Mouse (Mus musculus) myocyte (in vitro differentiated cells): ENCODE data around the gene Fxyd6. TPM values are rescaled to one million over a fixed set of nuclear protein-coding genes. Genes with fewer than 3 reads are reported as not detected.

Source experiments
- H3K27me3 ChIP-seq: one replicate; pipeline ENCODE4 v1.6.1; 2011; ENCODE audit not compliant: control insufficient read depth, insufficient read depth, insufficient read length
- H3K36me3 ChIP-seq: one replicate; pipeline ENCODE4 v1.6.1; 2011; ENCODE audit not compliant: control insufficient read depth, insufficient read depth
- H3K4me2 ChIP-seq: one replicate; pipeline ENCODE4 v1.6.1; 2011; ENCODE audit warnings: low read depth, control low read depth
- H3K4me3 ChIP-seq: one replicate; pipeline ENCODE4 v1.5.1; 2011; ENCODE audit warnings: mild to moderate bottlenecking, control low read depth, moderate library complexity
- H3K79me2 ChIP-seq: one replicate; pipeline ENCODE4 v1.6.1; 2011; ENCODE audit not compliant: control insufficient read depth, insufficient read depth
- H3ac ChIP-seq: one replicate; pipeline ENCODE4 v1.6.1; 2011; ENCODE audit not compliant: control insufficient read depth, insufficient read length
- CEBPB ChIP-seq: IDR thresholded peaks from 2 replicates; pipeline ENCODE4 v1.6.1; 2011; ENCODE audit warnings: mild to moderate bottlenecking, moderate library complexity; ENCODE audit not compliant: poor library complexity, insufficient read depth, severe bottlenecking
- E2F4 ChIP-seq: IDR thresholded peaks from one replicate; pipeline ENCODE4 v1.6.1; 2011; ENCODE audit warnings: mild to moderate bottlenecking, control low read depth, moderate library complexity; ENCODE audit not compliant: insufficient read depth
- MAX ChIP-seq: IDR thresholded peaks from one replicate; pipeline ENCODE4 v1.6.1; 2011; ENCODE audit warnings: low read depth, mild to moderate bottlenecking, control low read depth
- MYOD1 ChIP-seq, 3 experiments: IDR thresholded peaks; one replicate each; pipeline ENCODE4 v1.6.1; 2011; ENCODE audit warnings: control low read depth in 2 of 3, low read depth in 2 of 3, mild to moderate bottlenecking in 2 of 3, moderate library complexity in 1 of 3; ENCODE audit not compliant: insufficient read length in 2 of 3, control insufficient read depth in 1 of 3
- MYOG ChIP-seq, 3 experiments: IDR thresholded peaks; one replicate each; pipeline ENCODE4 v1.6.1; 2011; ENCODE audit warnings: control low read depth in 2 of 3, low read depth in 2 of 3, mild to moderate bottlenecking in 2 of 3; ENCODE audit not compliant: insufficient read length in 2 of 3, control insufficient read depth in 1 of 3, insufficient read depth in 1 of 3
- POLR2A ChIP-seq: IDR thresholded peaks from one replicate; pipeline ENCODE4 v1.6.1; 2011; ENCODE audit warnings: low read depth, mild to moderate bottlenecking, control low read depth, moderate library complexity; ENCODE audit not compliant: insufficient read length
- POLR2AphosphoS2 ChIP-seq: IDR thresholded peaks from one replicate; pipeline ENCODE4 v1.6.1; 2011; ENCODE audit warnings: low read depth, control low read depth; ENCODE audit not compliant: insufficient read length
- REST ChIP-seq: IDR thresholded peaks from one replicate; pipeline ENCODE4 v1.6.1; 2011; ENCODE audit warnings: mild to moderate bottlenecking, control low read depth, moderate library complexity; ENCODE audit not compliant: insufficient read depth, insufficient read length
- SRF ChIP-seq: IDR thresholded peaks from one replicate; pipeline ENCODE4 v1.6.1; 2011; ENCODE audit warnings: low read depth; ENCODE audit not compliant: control insufficient read depth, insufficient read length
- TCF12 ChIP-seq: IDR thresholded peaks from one replicate; pipeline ENCODE4 v1.6.1; 2011; ENCODE audit warnings: mild to moderate bottlenecking, control low read depth; ENCODE audit not compliant: poor library complexity, insufficient read depth, severe bottlenecking
- TCF3 ChIP-seq: IDR thresholded peaks from one replicate; pipeline ENCODE4 v1.6.1; 2011; ENCODE audit warnings: low read depth, control low read depth; ENCODE audit not compliant: insufficient read length
- USF1 ChIP-seq: IDR thresholded peaks from one replicate; pipeline ENCODE4 v1.6.1; 2011; ENCODE audit warnings: low read depth, mild to moderate bottlenecking, control low read depth, moderate library complexity
- polyA plus RNA-seq: library from polyadenylated mRNA; unstranded; fragments of >200 nt; fragmentation: generic; extraction: Trizol; gene quantifications from one replicate; pipeline ENCODE4 v1.2.1, GENCODE M21; 2012; ENCODE audit warnings: missing spikeins

Gene Fxyd6
- polyA plus RNA-seq, 1 experiment: 0.73 TPM

DNA sequence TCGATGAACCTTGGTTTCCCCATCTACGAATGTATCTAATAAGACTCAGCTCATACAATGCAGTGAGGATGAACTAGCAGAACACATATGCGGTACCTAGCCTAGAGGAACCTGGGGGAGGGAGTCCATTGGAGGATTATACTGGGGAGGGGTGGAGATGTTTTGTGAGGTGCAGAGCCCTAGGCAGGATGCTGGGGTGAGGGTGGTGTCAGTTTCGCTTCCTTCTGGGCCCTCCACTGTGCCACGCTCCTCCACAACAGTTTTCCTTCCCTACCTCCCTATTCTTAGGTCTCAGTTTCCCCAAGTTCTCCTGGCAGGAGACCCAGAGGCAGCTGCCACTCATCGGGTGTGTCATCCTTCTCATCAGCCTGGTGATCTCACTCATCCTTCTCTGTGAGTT, 40.4 kb upstream of the Fxyd6 start:
- H3K79me2 ChIP-seq: no peaks in the 10 kb centered on the region
- TF ChIP-seq SRF (no peak), TCF12 (no peak), E2F4 (no peak), MYOD1 (IDR thresholded peaks at IDR 0.05; ENCODE audit: control insufficient read depth in 1 of 3, insufficient read length in 2 of 3, low read depth in 2 of 3) (no peak), CEBPB (no peak), USF1 (no peak)

DNA sequence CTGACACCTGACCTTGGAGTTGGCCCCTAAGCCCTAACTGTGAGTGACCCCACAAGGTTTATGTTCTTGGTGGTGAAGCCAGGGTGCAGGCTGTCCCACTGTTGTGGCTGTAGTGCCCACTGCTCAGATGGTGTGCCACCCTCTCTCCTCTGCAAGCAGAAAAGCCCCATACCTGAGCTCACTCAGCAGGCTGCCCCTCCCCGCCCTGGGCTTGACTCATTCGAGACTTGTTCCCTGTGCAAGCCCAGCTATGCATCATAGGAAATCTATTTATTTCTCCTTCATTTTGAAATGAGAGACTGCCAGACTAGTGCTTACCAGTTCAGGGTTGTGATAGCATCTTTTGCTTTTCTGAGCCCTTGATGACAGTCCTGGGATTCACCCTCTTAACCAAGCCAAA, 32.6 kb upstream of the Fxyd6 start:
- no peak overlapping the region for H3ac ChIP-seq
- no peak overlapping the region for H3K4me3 ChIP-seq
- TF ChIP-seq MYOD1 (IDR thresholded peaks at IDR 0.05; ENCODE audit: control insufficient read depth in 1 of 3, insufficient read length in 2 of 3, low read depth in 2 of 3): no peak
- TF ChIP-seq MYOG (IDR thresholded peaks at IDR 0.05; ENCODE audit: control insufficient read depth in 1 of 3, insufficient read depth in 1 of 3, insufficient read length in 2 of 3, low read depth in 2 of 3): no peak
- no peak for TF ChIP-seq SRF
- TF ChIP-seq POLR2AphosphoS2: no peak
- no peak for TF ChIP-seq CEBPB
- no peak for TF ChIP-seq POLR2A
- no peak for TF ChIP-seq REST
- TF ChIP-seq MAX: no peak
- TF ChIP-seq TCF12: no peak
- TF ChIP-seq TCF3: no peak
- no peak for TF ChIP-seq USF1
- TF ChIP-seq E2F4: no peak
- H3K27me3 ChIP-seq: peaks cover 7% of the 10 kb centered on the region
- no peak overlapping the region for H3K4me2 ChIP-seq
- no peaks in the 10 kb centered on the region for H3K79me2 ChIP-seq
- H3K36me3 ChIP-seq: no peaks in the 10 kb centered on the region

More for the DNA sequence above, 40.4 kb upstream of the Fxyd6 start:
- no peak overlapping the region for H3ac ChIP-seq
- no peaks in the 10 kb centered on the region for H3K36me3 ChIP-seq
- H3K4me3 ChIP-seq: no peak overlapping the region
- no peak overlapping the region for H3K4me2 ChIP-seq
- H3K27me3 ChIP-seq: no peaks in the 10 kb centered on the region

DNA sequence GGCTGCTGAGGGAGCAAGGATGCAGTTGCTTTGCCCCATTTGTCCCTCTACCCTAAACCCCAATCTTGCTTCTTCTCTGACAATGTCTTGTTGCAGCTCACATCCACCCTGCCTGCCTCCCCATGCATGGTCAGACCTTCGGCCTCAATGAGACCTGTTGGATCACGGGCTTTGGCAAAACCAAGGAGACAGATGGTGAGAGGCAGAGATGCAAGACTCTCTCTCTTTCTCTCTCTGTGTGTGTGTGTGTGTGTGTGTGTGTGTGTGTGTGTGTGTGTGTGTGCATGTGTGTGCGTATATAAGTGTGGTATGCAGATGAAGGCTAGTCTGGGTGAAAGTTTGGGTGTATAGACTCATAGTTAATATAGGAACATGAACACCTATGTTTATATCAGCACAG, 26.9 kb upstream of the Fxyd6 start:
- Histone ChIP-seq H3K4me2 (no peak overlapping the region), H3K36me3 (no peaks in the 10 kb centered on the region), H3ac (no peak overlapping the region), H3K79me2 (no peaks in the 10 kb centered on the region), H3K4me3 (no peak overlapping the region), H3K27me3 (no peaks in the 10 kb centered on the region)
- TF ChIP-seq TCF12: no peak
- no peak for TF ChIP-seq SRF

DNA sequence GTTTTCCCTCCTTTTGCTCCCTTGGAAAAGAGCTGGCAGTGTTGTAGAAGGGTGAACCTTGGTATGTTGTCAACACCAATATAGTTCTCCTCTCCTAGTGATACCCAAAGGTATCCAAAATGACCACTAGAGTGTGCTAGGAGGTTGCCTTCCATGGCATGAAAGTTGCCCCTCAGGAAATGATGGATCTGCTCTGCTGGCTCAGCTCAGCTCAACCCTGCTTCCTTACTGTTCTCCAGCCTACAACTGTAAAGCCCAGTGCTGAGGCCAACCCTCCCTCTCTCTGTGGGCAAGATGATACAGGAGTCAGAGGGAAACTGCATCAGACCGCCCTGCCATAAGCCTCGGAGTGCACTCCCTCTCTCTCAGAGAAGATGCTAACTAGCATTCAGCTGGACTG, 24.5 kb upstream of the Fxyd6 start:
- no peak overlapping the region for H3ac ChIP-seq
- H3K4me2 ChIP-seq: no peak overlapping the region
- H3K27me3 ChIP-seq: no peaks in the 10 kb centered on the region
- no peaks in the 10 kb centered on the region for H3K79me2 ChIP-seq
- no peak overlapping the region for H3K4me3 ChIP-seq
- no peaks in the 10 kb centered on the region for H3K36me3 ChIP-seq
- no peak for TF ChIP-seq TCF12

DNA sequence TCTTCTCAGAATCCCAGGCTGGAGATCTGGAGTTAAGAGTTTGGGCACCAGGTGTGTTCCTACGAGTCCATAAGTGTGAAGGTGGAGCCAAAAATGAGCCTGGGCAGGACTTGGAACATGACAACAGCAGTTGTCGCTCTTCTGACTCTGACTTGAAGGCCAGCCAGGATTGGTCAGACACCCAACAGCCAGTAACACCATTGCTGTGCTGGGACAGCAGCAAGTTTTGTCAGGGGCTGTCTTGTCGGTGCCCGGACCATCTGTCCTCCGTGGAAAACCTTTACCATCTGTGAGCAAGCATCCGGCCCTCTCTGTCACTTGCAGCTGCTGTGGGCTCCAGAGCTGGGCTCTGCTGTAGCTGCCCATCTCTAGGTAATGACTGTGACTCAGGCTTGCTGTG, 23.7 kb upstream of the Fxyd6 start:
- no peaks in the 10 kb centered on the region for H3K79me2 ChIP-seq
- H3K4me2 ChIP-seq: no peak overlapping the region
- no peaks in the 10 kb centered on the region for H3K27me3 ChIP-seq
- H3ac ChIP-seq: no peak overlapping the region
- TF ChIP-seq E2F4 (no peak), POLR2AphosphoS2 (no peak), SRF (no peak), MAX (no peak)
- H3K4me3 ChIP-seq: no peak overlapping the region
- no peaks in the 10 kb centered on the region for H3K36me3 ChIP-seq

DNA sequence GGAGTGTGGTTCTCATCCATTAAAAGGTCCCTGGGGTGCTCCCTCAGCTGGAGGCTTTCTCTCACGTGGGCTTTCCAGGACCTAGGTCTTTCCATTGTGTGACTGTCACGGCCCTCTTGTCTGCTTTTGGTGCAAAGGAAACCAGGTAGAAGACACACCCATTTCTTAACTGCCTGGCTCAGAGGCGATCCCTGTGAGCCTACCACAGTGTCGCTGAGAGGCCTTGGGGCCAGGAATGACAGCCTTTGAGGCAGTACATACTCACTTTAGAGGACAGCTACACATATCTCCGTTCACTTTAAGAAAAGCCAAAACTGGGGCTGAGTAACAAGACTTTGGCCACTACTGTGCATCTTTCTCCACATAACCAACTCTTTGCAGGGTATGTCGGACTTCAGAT, 21.4 kb upstream of the Fxyd6 start:
- no peak for TF ChIP-seq MYOG (IDR thresholded peaks at IDR 0.05; ENCODE audit: control insufficient read depth in 1 of 3, insufficient read depth in 1 of 3, insufficient read length in 2 of 3, low read depth in 2 of 3)
- TF ChIP-seq USF1: no peak
- TF ChIP-seq REST: no peak
- no peak for TF ChIP-seq CEBPB
- TF ChIP-seq TCF3: no peak
- TF ChIP-seq SRF: no peak
- no peak for TF ChIP-seq POLR2AphosphoS2
- no peak for TF ChIP-seq MYOD1 (IDR thresholded peaks at IDR 0.05; ENCODE audit: control insufficient read depth in 1 of 3, insufficient read length in 2 of 3, low read depth in 2 of 3)
- no peak for TF ChIP-seq E2F4
- no peak for TF ChIP-seq TCF12
- no peak for TF ChIP-seq MAX
- no peak for TF ChIP-seq POLR2A
- Histone ChIP-seq H3K4me2 (no peak overlapping the region), H3K4me3 (no peak overlapping the region), H3ac (no peak overlapping the region), H3K27me3 (no peaks in the 10 kb centered on the region), H3K79me2 (no peaks in the 10 kb centered on the region), H3K36me3 (no peaks in the 10 kb centered on the region)
